Mouse (Mus musculus) forebrain, postnatal 0 days (tissue): ENCODE data around the gene Rnf126. TPM values are rescaled to one million over a fixed set of nuclear protein-coding genes. Genes with fewer than 3 reads are reported as not detected.

Experiments used
- ATAC-seq: fragments of 200-750 bp; cut with Nextera tagmentation; 2 replicates; pipeline ENCODE4 v1.8.0; 2017; ENCODE audit warnings: mild to moderate bottlenecking, moderate library complexity
- DNase-seq: peaks from one replicate; pipeline ENCODE4 v3.0.0-alpha.2; 2015
- H3K27ac ChIP-seq: fragments of 300-500 bp; sonication (generic); 2 replicates; pipeline ENCODE4 v1.5.1; 2014; ENCODE audit warnings: low read depth, mild to moderate bottlenecking, antibody characterized with exemption, low read length, moderate library complexity, mixed read lengths
- H3K27me3 ChIP-seq: fragments of 300-500 bp; sonication (generic); 2 replicates; pipeline ENCODE4 v1.6.1; 2014; ENCODE audit warnings: mild to moderate bottlenecking, low read length, mixed read lengths; ENCODE audit not compliant: insufficient read depth
- H3K36me3 ChIP-seq: fragments of 300-500 bp; sonication (generic); 2 replicates; pipeline ENCODE4 v1.6.1; 2014; ENCODE audit warnings: mild to moderate bottlenecking, moderate library complexity; ENCODE audit not compliant: insufficient read depth
- H3K4me1 ChIP-seq: fragments of 300-500 bp; sonication (generic); 2 replicates; pipeline ENCODE4 v1.6.1; 2014; ENCODE audit warnings: antibody characterized with exemption; ENCODE audit not compliant: insufficient read depth
- H3K4me2 ChIP-seq: fragments of 300-500 bp; sonication (generic); 2 replicates; pipeline ENCODE4 v1.6.1; 2014; ENCODE audit warnings: low read depth, mild to moderate bottlenecking, moderate library complexity
- H3K4me3 ChIP-seq: fragments of 300-500 bp; sonication (generic); 2 replicates; pipeline ENCODE4 v1.5.1; 2014; ENCODE audit warnings: low read depth, low read length, mixed read lengths
- H3K9ac ChIP-seq: fragments of 300-500 bp; sonication (generic); 2 replicates; pipeline ENCODE4 v1.6.1; 2014; ENCODE audit warnings: mild to moderate bottlenecking
- H3K9me3 ChIP-seq: fragments of 300-500 bp; sonication (generic); 2 replicates; pipeline ENCODE4 v1.6.1; 2016; ENCODE audit warnings: low read length
- CTCF ChIP-seq: sonication (generic); IDR thresholded peaks from 2 replicates; pipeline ENCODE4 v1.5.1; 2016; ENCODE audit warnings: antibody characterized with exemption, control low read depth, low read depth
- WGBS: fragments of 180-500 bp; shearing (Covaris S2); extraction: QIAGEN DNeasy Blood & Tissue Kit; methylation state at CpG from one replicate; pipeline ENCODE4 v1.1.7; 2014; 5-methylcytosine and 5-hydroxymethylcytosine counted together
- polyA plus RNA-seq: library from polyadenylated mRNA; unstranded; fragments of >200 nt; fragmentation: Nextera tagmentation; extraction: Ambion mirVana; gene quantifications from 2 replicates; pipeline ENCODE4 v1.2.1, GENCODE M21; 2015
- total RNA-seq: library from RNA; depleted of rRNA; stranded (reverse); fragments of >200 nt; gene quantifications from 2 replicates; pipeline ENCODE4 v1.2.3, GENCODE M21; 2014

Gene Rnf126
- total and polyA plus RNA-seq, 2 experiments from 2014 or later: 88.3 to 131 TPM

DNA sequence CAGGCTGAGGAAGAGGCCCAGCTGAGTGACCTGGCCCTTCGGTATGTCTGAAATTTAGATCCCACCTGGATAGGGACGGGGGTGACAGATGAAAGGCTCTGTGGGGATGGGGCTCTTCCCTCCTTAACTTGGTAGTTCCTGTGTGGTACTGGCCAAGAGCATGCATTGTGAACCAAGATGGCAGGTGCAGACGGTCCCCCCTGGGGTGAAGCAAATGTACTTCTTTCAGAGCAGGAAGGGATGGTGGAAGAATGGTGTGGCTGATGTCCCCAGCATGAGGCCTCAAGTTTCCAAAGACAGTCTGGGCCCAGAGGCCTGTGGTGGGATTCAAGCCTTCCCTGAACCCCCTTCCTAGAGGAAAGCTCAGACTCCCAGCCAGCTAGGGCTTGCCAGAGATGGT lies 10.9 kb downstream of the Rnf126 start:
- no peak for TF ChIP-seq CTCF
- WGBS: 83% methylated on average over 3 of the region's 3 CpGs
- DNase-seq (no peak), ATAC-seq (no peak)
- Histone ChIP-seq H3K4me1 (no peaks in the 10 kb centered on the region), H3K4me3 (no peak overlapping the region), H3K27me3 (no peaks in the 10 kb centered on the region), H3K9ac (no peak overlapping the region), H3K36me3 (peaks cover 47% of the 10 kb centered on the region), H3K27ac (no peak overlapping the region), H3K9me3 (no peaks in the 10 kb centered on the region), H3K4me2 (no peak overlapping the region)

DNA sequence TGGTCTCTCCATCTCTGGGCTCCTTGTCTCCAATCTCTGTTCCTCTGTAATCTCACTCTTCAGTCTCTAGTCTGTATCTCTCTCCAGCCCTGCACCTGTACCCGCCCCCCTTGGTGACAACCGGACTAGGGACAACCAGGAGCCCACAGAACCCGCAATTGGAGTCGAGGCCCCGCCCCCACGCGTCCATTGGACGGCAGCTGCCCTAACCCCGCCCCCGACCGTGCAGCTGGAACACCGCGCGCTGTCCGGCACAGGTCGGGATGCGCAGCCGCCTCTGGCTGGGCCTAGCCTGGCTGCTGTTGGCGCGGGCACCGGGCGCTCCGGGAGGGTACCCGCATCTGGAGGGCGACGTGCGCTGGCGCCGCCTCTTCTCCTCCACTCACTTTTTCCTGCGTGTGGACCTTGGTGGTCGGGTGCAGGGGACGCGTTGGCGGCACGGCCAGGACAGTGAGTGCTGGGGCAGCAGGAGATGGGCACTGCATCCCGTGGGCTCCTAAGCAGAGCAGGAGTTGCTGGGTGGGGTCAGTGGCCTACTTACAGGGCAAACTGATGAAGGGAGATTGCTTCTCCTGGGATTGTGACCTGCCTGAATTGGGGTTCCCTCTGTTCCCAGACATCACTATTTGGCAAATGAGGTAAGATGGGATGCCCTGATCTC lies 11.8 kb downstream of the Rnf126 start, which contains the start of gene Fgf22:
Fgf22 (plus strand) TSS at position 221 of the 661 bp plus-strand sequence.
- no peak for TF ChIP-seq CTCF
- H3K27me3 ChIP-seq: no peaks in the 10 kb centered on the region
- H3K4me1 ChIP-seq: no peaks in the 10 kb centered on the region
- peaks cover 38% of the 10 kb centered on the region for H3K36me3 ChIP-seq
- no peaks in the 10 kb centered on the region for H3K9me3 ChIP-seq
- ATAC-seq (peak; percentile 73), DNase-seq (peak; percentile 31)
- peak within 1 kb of the TSS; percentile 43; the same call in 1 of the 2 replicates for H3K9ac ChIP-seq
- H3K4me2 ChIP-seq: peak within 1 kb of the TSS; percentile 56
- H3K27ac ChIP-seq: no peak within 1 kb of the TSS
- 5% methylated on average over 36 of the region's 36 CpGs for WGBS
- H3K4me3 ChIP-seq: peak within 1 kb of the TSS; percentile 32

DNA sequence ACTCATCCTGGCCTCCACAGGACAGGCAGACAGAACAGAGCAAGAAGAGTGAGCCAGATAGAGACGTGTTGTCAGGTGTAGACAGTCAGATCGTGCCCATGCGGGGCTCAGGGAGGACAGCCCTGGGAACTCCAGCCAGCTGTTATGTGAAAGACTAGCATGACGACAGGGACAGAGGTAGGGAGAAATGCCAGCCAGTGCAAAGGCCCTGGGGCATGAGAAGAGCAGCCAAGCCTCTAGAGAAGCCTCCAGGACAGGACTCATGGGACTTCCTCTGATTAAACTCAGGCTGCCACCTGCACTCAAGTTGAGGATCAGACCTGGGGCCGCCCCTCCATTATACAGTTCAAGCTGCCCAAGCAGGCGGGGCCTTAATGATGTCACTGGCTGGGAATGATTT lies 18.3 kb downstream of the Rnf126 start:
- H3K9me3 ChIP-seq: no peaks in the 10 kb centered on the region
- H3K4me3 ChIP-seq: no peak overlapping the region
- TF ChIP-seq CTCF: no peak
- ATAC-seq (no peak), DNase-seq (no peak)
- 0 out of 2 replicates have a peak, but pooled peaks cover under 1% of the 10 kb centered on the region for H3K36me3 ChIP-seq
- H3K27ac ChIP-seq: no peak overlapping the region
- no peaks in the 10 kb centered on the region for H3K27me3 ChIP-seq
- H3K9ac ChIP-seq: no peak overlapping the region
- peaks cover 8% of the 10 kb centered on the region; the same call in 1 of the 2 replicates for H3K4me1 ChIP-seq
- no peak overlapping the region for H3K4me2 ChIP-seq
- 77% methylated on average over 6 of the region's 6 CpGs for WGBS

DNA sequence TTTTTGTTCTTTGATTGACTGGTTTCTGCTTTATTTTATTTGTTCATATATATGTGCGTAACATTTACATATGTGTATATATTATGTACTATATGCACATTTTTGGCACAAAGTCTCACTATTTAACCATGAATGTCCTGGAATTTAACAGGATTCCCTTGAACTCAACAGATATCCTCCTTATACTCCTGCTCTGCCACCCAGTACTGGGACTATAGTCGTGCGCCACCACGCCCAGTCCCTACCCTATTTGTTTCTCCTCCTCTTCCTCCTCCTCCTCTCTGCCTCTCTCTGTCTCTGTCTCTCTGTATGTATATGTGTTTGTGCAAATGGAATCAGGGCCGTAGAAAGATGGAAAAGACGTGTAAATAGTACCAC lies 20.0 kb downstream of the Rnf126 start:
- peak; percentile 32 for ATAC-seq
- Histone ChIP-seq H3K27ac (no peak overlapping the region), H3K9ac (no peak overlapping the region; the same call in 1 of the 2 replicates), H3K36me3 (peaks cover 16% of the 10 kb centered on the region), H3K4me3 (peak overlapping the region; percentile 49; the same call in 1 of the 2 replicates), H3K4me1 (peaks cover 8% of the 10 kb centered on the region; the same call in 1 of the 2 replicates), H3K4me2 (peak overlapping the region; percentile 47), H3K9me3 (no peaks in the 10 kb centered on the region), H3K27me3 (no peaks in the 10 kb centered on the region)
- TF ChIP-seq CTCF: no peak
- no peak for DNase-seq
- WGBS: 18% methylated on average over 6 of the region's 6 CpGs

DNA sequence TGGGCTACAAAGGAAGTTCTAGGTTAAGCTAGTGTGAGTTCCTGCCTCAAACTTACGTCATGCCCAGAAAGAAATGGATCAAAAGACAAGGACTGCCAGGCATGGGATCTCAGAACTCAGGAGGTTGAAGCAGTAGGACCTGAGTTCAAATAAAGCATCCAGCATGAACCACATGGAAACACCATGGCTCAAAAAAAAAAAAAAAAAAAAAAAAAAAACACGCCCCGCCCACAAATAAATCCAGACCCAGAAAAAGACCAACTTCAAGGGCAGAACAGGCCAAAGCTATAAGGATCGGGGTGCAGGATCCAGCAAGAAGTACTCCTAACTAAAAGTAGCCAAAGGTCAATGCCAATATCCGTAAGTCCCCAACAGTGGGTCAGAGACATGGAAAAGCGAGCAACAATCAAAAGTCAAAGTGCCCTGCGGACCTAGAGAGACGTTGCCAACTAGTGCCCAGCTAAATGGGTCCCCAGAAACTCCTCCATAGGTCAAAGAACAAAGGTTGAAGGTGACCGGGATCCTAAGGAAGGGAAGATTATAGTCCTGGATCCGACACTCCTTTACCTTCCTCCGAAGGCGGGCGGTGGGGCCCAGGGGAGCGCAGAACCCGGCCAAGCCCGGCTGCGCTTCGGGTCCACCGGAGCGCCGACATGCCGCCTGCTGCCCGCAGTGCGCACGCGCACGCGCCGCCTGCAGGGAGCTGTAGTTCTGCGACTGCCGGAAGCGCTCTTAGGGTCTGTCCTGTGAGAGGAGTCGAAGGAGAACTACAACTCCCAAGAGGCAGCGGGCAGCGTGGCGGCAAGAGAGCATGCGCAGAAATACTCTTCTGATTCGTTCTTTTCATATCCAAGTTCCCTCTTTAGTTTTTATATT lies 20.6 kb downstream of the Rnf126 start, which contains the start of gene Polrmt:
Polrmt (minus strand) TSS at position 684 of the 876 bp plus-strand sequence.
- peak; percentile 97 for DNase-seq
- Histone ChIP-seq H3K4me1 (peaks cover 8% of the 10 kb centered on the region; the same call in 1 of the 2 replicates), H3K36me3 (peaks cover 22% of the 10 kb centered on the region), H3K9me3 (no peaks in the 10 kb centered on the region), H3K4me2 (peak within 1 kb of the TSS; percentile 54), H3K27me3 (no peaks in the 10 kb centered on the region), H3K9ac (peak within 1 kb of the TSS; percentile 26; the same call in 1 of the 2 replicates), H3K4me3 (peak within 1 kb of the TSS; percentile 49), H3K27ac (no peak within 1 kb of the TSS)
- peak; percentile 99 for ATAC-seq
- TF ChIP-seq CTCF: peak; percentile 70
- WGBS: 3% methylated on average over 38 of the region's 38 CpGs

DNA sequence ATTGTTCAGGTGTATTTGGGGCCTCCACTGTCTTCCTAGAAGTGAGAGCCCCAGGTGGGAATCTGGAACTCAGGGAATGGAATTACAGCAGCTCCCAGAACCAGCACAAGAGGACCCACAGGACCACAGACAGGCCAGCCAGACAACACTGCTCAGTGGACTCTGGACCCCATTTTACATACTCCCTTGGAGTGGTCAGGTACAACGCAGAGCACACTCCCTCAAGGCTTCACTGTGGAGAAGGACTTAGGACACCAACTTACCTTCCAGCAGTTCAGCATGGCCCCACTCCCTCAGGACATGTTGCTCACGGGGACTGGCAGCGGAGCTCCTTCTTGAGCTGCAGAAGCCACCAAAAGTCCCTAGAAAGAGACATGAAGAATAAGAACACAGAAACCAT lies 21.3 kb downstream of the Rnf126 start:
- H3K4me1 ChIP-seq: peaks cover 8% of the 10 kb centered on the region; the same call in 1 of the 2 replicates
- peak overlapping the region; percentile 54 for H3K4me2 ChIP-seq
- H3K27me3 ChIP-seq: no peaks in the 10 kb centered on the region
- no peak for TF ChIP-seq CTCF
- no peak for ATAC-seq
- H3K9me3 ChIP-seq: no peaks in the 10 kb centered on the region
- H3K4me3 ChIP-seq: 0 out of 2 replicates have a peak overlapping the region, but pooled peaks have one; percentile 49
- 91% methylated on average over 3 of the region's 3 CpGs for WGBS
- DNase-seq: no peak
- H3K9ac ChIP-seq: no peak overlapping the region
- H3K36me3 ChIP-seq: peaks cover 29% of the 10 kb centered on the region
- H3K27ac ChIP-seq: no peak overlapping the region
